Mouse (Mus musculus) cerebellum, adult 9-11 months (tissue): Measurements from ENCODE around the gene Gm42669.
A peak's percentile ranks its signal among the peaks of the same experiment; 100 is the strongest.

Source experiments
- DNase-seq: peaks from one replicate; pipeline ENCODE4 v3.0.0; 2022

Gene Gm42669

GRCm38 (mm10) chr5:107521897-107522296 lies 14.5 kb downstream of the Gm42669 start:
- DNase-seq = no peak

- no peak for DNase-seq
Observed at GRCm38 (mm10) chr5:107524281-107524680, 16.9 kb downstream of the Gm42669 start.

GRCm38 (mm10) chr5:107528856-107529255 lies 21.4 kb downstream of the Gm42669 start:
- DNase-seq = no peak

- DNase-seq = no peak
Observed at GRCm38 (mm10) chr5:107533590-107533989, 26.2 kb downstream of the Gm42669 start.

- DNase-seq = no peak
Observed at GRCm38 (mm10) chr5:107534581-107534980, 27.2 kb downstream of the Gm42669 start, which contains the start of gene 1700028K03Rik. Gene 1700028K03Rik (plus strand): TSS chr5:107534709.

GRCm38 (mm10) chr5:107541696-107542095 lies 34.3 kb downstream of the Gm42669 start:
- DNase-seq = no peak

GRCm38 (mm10) chr5:107545927-107546326 lies 38.5 kb downstream of the Gm42669 start:
- DNase-seq = no peak

GRCm38 (mm10) chr5:107547955-107548354 lies 40.5 kb downstream of the Gm42669 start:
- DNase-seq = no peak

- DNase-seq = no peak
Observed at GRCm38 (mm10) chr5:107548444-107548843, 41.0 kb downstream of the Gm42669 start.

GRCm38 (mm10) chr5:107554336-107554735 lies 46.9 kb downstream of the Gm42669 start:
- no peak for DNase-seq

GRCm38 (mm10) chr5:107556969-107557368 lies 49.5 kb downstream of the Gm42669 start:
- no peak for DNase-seq

GRCm38 (mm10) chr5:107569148-107569547 lies 61.7 kb downstream of the Gm42669 start:
- no peak for DNase-seq

GRCm38 (mm10) chr5:107597301-107598077 lies 90.1 kb downstream of the Gm42669 start, which contains the start of the genes Rpap2 and Glmn:
Gene Rpap2 (plus strand): TSS chr5:107597373.
Gene Glmn (minus strand): TSS chr5:107597888.
- DNase-seq = peak; percentile 89

- no peak for DNase-seq
Observed at GRCm38 (mm10) chr5:107598380-107598779, 91.0 kb downstream of the Gm42669 start.

GRCm38 (mm10) chr5:107611224-107611623 lies 103.8 kb downstream of the Gm42669 start:
- DNase-seq = peak; percentile 38

GRCm38 (mm10) chr5:107617986-107618385 lies 110.6 kb downstream of the Gm42669 start:
- no peak for DNase-seq

- no peak for DNase-seq
Observed at GRCm38 (mm10) chr5:107621327-107621726, 113.9 kb downstream of the Gm42669 start.
